Mouse (Mus musculus) intestine, embryonic 14.5 days (tissue): ENCODE measurements around the gene Smg1. TPM values are rescaled to one million over a fixed set of nuclear protein-coding genes. Genes with fewer than 3 reads are reported as not detected.

Experiments
- ATAC-seq: fragments of 200-750 bp; cut with Nextera tagmentation; replicated peaks from 2 replicates; pipeline ENCODE4 v1.8.0; 2017; ENCODE audit warnings: low read depth, moderate number of reproducible peaks, moderate TSS enrichment, moderate library complexity; ENCODE audit not compliant: low FRiP score, low TSS enrichment
- DNase-seq: peaks from one replicate; pipeline ENCODE4 v3.0.0-alpha.2; 2018; ENCODE audit warnings: low spot score
- H3K27ac ChIP-seq: fragments of 300-500 bp; sonication (generic); 2 replicates; pipeline ENCODE4 v1.5.1; 2014; ENCODE audit warnings: low read depth, mild to moderate bottlenecking, control low read depth
- H3K27me3 ChIP-seq: fragments of 300-500 bp; sonication (generic); replicated peaks from 2 replicates; pipeline ENCODE4 v1.6.1; 2014; ENCODE audit warnings: low read length, control low read depth; ENCODE audit not compliant: control insufficient read depth, insufficient read depth
- H3K36me3 ChIP-seq: fragments of 300-500 bp; sonication (generic); 2 replicates; pipeline ENCODE4 v1.6.1; 2014; ENCODE audit warnings: low read length, control low read depth; ENCODE audit not compliant: control insufficient read depth, insufficient read depth
- H3K4me1 ChIP-seq: fragments of 300-500 bp; sonication (generic); replicated peaks from 2 replicates; pipeline ENCODE4 v1.6.1; 2014; ENCODE audit warnings: low read length, control low read depth, mixed read lengths; ENCODE audit not compliant: control insufficient read depth, insufficient read depth
- H3K4me2 ChIP-seq: fragments of 300-500 bp; sonication (generic); 2 replicates; pipeline ENCODE4 v1.6.1; 2014; ENCODE audit warnings: low read length
- H3K4me3 ChIP-seq: fragments of 300-500 bp; sonication (generic); 2 replicates; pipeline ENCODE4 v1.5.1; 2014; ENCODE audit warnings: low read depth, low read length, control low read depth, mixed read lengths
- H3K9ac ChIP-seq: fragments of 300-500 bp; sonication (generic); 2 replicates; pipeline ENCODE4 v1.6.1; 2014; ENCODE audit warnings: mild to moderate bottlenecking, low read length
- H3K9me3 ChIP-seq: fragments of 300-500 bp; sonication (generic); 2 replicates; pipeline ENCODE4 v1.6.1; 2016; ENCODE audit warnings: low read length, control low read depth; ENCODE audit not compliant: control insufficient read depth
- WGBS: fragments of 180-500 bp; shearing (Covaris S2); extraction: QIAGEN DNeasy Blood & Tissue Kit; methylation state at CpG from one replicate; pipeline ENCODE4 v1.1.7; 2014; 5-methylcytosine and 5-hydroxymethylcytosine counted together
- polyA plus RNA-seq: library from polyadenylated mRNA; unstranded; fragments of >200 nt; fragmentation: Nextera tagmentation; extraction: Ambion mirVana; gene quantifications from 2 replicates; pipeline ENCODE4 v1.2.1, GENCODE M21; 2014

Smg1 gene
- polyA plus RNA-seq, 1 experiment from 2014 or later = 26.4 TPM

DNA sequence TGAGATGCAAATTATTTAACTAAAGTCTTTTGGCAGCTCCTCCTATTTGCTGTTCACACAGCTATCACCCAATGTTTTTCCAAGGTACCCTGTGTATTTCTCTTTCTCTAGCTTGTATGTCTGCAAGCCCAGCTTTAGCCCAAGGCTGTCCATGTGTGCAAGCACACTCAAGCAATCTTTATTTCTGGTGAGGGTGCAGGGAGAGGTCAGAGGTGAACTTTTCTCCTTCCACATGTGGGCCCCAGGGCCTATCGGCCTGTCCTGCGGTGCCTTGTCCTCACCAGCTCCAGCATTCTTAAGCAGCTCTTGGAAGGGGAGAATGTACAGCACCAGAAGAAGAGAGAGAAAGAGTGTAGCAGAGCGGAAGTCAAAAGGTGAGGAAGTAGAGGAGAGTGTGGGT lies 9.5 kb upstream of the Smg1 start:
- H3K9me3 ChIP-seq = no peaks in the 10 kb centered on the region
- H3K36me3 ChIP-seq = no peaks in the 10 kb centered on the region
- H3K4me1 ChIP-seq = peaks cover 6% of the 10 kb centered on the region
- H3K9ac ChIP-seq = no peak overlapping the region
- 73% methylated on average over 3 of the region's 3 CpGs for WGBS
- no peak overlapping the region for H3K4me2 ChIP-seq
- H3K4me3 ChIP-seq = no peak overlapping the region
- no peak overlapping the region for H3K27ac ChIP-seq
- DNase-seq = no peak
- ATAC-seq = no peak
- H3K27me3 ChIP-seq = no peaks in the 10 kb centered on the region

DNA sequence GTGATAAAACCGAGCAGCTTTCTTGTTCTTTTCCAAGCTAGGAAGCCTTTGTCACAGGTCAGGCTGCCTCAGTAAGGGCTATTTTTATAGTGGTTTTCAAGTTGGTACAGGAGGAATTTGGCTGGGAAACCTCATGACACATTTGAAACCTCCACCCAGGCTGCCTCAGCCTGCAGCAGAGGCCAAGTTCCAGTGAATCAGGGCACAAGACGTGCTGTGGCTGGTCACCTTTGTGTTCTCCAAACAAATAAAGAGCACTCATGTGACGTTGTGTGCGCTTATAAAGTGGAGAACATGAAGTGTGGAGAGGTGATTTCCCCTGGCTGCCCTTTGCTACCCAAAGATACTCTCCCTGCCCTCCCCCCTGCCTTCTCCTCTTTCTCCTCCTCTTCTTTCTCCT lies 8.9 kb upstream of the Smg1 start:
- H3K4me1 ChIP-seq = peaks cover 6% of the 10 kb centered on the region
- H3K4me2 ChIP-seq = no peak overlapping the region
- H3K27me3 ChIP-seq = no peaks in the 10 kb centered on the region
- H3K36me3 ChIP-seq = no peaks in the 10 kb centered on the region
- no peak overlapping the region for H3K9ac ChIP-seq
- no peak for DNase-seq
- H3K9me3 ChIP-seq = no peaks in the 10 kb centered on the region
- 25% methylated on average over 4 of the region's 4 CpGs for WGBS
- no peak overlapping the region for H3K4me3 ChIP-seq
- H3K27ac ChIP-seq = no peak overlapping the region
- no peak for ATAC-seq

DNA sequence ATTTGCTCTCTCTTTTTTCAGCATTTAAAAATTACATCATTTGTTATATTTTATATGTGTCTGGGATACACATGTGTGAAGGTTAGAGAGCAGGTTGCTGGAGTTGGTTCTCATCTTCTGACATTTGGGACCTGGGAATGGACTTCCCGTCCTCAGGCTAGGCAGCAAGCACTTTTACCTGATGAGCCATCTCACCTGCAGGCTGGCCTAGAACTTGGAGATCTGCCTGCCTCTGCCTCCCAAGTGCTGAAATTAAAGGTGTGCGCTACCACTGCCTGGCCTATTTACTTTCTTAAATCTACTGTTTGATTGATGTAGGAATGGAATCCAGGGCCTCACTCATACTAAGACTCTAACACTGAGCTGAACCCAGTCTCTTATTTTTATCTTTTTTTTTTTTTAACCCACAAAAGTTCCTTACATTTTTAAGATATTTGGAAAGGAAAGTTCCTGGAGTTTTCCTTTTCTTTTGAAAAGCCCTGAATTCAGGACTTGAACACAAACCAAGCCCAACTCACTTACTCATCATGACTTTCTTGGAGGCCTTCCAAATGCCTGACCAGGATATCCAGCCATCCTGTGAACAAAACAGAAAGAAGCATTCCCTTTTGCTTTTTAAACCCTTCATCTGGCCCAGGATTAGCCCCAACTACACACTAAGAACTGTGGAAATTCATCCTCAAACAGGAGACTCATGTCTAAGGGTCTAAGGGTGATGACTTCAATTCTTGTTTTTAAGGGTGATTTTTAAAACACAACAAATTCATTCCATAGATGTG lies 8.1 kb upstream of the Smg1 start:
- Histone ChIP-seq H3K4me2 (no peak overlapping the region), H3K4me3 (no peak overlapping the region), H3K4me1 (peaks cover 6% of the 10 kb centered on the region), H3K27ac (no peak overlapping the region), H3K9me3 (no peaks in the 10 kb centered on the region), H3K36me3 (no peaks in the 10 kb centered on the region), H3K9ac (no peak overlapping the region), H3K27me3 (no peaks in the 10 kb centered on the region)
- ATAC-seq = no peak
- 90% methylated on average over 2 of the region's 2 CpGs for WGBS
- DNase-seq = no peak

DNA sequence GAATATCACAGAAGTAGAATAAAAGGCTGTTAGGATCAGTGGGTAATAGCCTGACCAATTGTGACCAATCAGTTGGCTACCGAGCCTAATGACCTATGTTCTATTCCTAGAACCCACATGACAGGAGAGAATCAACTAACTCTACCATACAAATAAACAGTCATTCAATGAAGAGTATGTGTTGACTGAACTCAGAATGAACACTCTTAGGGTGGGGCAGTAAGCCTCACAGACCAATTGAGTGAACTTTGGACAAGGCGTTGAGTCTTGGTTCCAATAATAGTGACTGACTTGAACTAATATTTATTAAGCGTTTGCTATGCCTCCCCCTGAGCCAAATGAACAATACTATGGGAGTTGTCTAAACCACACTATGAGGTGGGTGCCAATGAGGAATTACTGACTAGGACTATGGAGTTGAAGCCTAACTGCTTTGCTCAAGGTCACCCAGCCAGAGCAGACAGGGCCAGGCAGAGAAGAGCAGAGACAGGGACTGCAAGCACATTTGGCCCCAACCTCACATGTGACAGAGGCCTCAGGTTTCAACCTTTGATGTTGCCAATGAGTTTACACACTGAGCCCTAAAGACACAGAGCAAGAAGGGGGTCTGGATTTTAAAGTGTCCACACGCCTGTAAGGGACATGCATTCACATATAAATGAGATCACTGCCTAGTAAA lies 7.2 kb upstream of the Smg1 start:
- H3K27me3 ChIP-seq = no peaks in the 10 kb centered on the region
- ATAC-seq (0 out of 2 replicates have a peak, but pooled peaks have one; percentile 20), DNase-seq (no peak)
- H3K4me3 ChIP-seq = no peak overlapping the region
- WGBS = 71% methylated on average over 4 of the region's 4 CpGs
- H3K4me2 ChIP-seq = no peak overlapping the region
- H3K36me3 ChIP-seq = no peaks in the 10 kb centered on the region
- H3K27ac ChIP-seq = no peak overlapping the region
- H3K4me1 ChIP-seq = peaks cover 6% of the 10 kb centered on the region
- no peaks in the 10 kb centered on the region for H3K9me3 ChIP-seq
- no peak overlapping the region for H3K9ac ChIP-seq

DNA sequence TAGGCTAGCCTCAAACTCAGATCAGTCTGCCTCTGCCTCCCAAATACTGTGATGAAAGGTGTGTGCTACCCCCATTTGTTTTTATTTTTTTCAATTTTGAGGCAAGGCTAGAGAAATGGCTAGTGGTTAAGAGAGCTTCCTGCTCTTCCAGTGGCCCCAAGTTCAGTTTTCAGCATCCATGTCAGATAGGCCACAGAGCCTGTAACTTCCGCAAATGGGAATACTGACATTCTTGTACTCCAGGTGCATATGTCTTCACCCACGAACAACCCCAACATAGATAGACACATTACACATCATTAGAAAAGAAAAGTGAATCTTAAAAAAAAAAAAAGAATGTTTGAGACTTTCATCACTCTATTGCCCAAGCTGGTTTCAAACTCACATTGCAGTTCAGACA lies 6.1 kb upstream of the Smg1 start:
- peaks cover 6% of the 10 kb centered on the region for H3K4me1 ChIP-seq

DNA sequence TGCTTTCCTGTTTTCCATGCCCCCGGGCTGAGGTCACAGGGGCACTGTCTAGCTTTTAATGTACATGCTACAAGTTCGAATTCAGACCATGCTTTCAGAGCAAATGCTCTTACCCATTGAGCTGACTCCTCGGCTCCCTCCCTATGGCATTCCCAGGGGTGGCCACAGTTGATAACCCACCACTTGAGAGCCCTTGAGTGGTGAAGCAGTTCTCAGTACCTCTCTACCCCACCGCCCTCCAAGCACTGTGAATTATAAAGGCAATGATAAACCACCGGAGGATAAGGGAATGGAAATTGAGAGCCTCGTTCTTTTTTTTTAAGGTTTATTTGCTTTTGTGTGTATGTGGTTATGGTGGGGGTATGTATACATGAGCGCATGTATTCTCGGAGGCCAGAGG lies 4.6 kb upstream of the Smg1 start:
- Histone ChIP-seq H3K27me3 (no peaks in the 10 kb centered on the region), H3K27ac (no peak overlapping the region), H3K4me2 (no peak overlapping the region), H3K4me3 (no peak overlapping the region), H3K36me3 (no peaks in the 10 kb centered on the region), H3K9me3 (no peaks in the 10 kb centered on the region), H3K9ac (no peak overlapping the region), H3K4me1 (peaks cover 6% of the 10 kb centered on the region)
- DNase-seq = no peak
- WGBS = 77% methylated on average over 8 of the region's 8 CpGs
- ATAC-seq = no peak

More for the DNA sequence above, 6.1 kb upstream of the Smg1 start:
- Histone ChIP-seq H3K4me2 (no peak overlapping the region), H3K4me3 (no peak overlapping the region), H3K9me3 (no peaks in the 10 kb centered on the region), H3K27me3 (no peaks in the 10 kb centered on the region), H3K27ac (no peak overlapping the region), H3K9ac (no peak overlapping the region), H3K36me3 (no peaks in the 10 kb centered on the region)
- WGBS = 95% methylated on average over 2 of the region's 2 CpGs
- no peak for ATAC-seq
- no peak for DNase-seq

DNA sequence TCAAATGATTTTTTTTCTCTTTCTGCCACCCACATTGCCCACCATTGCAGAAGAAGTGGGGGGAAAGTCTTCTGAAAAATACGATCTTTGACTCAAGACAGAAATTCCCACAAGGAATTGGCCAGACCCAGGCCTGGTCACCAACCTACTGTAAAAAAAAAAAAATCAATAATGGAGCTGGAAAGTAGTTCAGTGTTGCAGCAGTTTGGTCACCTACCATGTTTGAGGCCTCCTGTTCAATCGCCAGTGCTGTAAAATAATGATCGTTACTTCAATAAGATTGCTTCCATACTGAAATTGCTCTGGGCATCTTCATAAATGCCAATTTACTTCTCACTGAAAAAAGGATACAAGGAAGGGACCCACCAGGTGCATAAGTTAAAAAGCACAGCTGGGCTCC lies 1.8 kb upstream of the Smg1 start:
- no peaks in the 10 kb centered on the region for H3K36me3 ChIP-seq
- H3K4me1 ChIP-seq = peaks cover 10% of the 10 kb centered on the region; the same call in 1 of the 2 replicates
- H3K9me3 ChIP-seq = no peaks in the 10 kb centered on the region
- DNase-seq (no peak), ATAC-seq (no peak)
- no peak overlapping the region for H3K4me2 ChIP-seq
- H3K4me3 ChIP-seq = no peak overlapping the region
- 98% methylated on average over 3 of the region's 3 CpGs for WGBS
- H3K27me3 ChIP-seq = no peaks in the 10 kb centered on the region
- H3K9ac ChIP-seq = no peak overlapping the region
- no peak overlapping the region for H3K27ac ChIP-seq

DNA sequence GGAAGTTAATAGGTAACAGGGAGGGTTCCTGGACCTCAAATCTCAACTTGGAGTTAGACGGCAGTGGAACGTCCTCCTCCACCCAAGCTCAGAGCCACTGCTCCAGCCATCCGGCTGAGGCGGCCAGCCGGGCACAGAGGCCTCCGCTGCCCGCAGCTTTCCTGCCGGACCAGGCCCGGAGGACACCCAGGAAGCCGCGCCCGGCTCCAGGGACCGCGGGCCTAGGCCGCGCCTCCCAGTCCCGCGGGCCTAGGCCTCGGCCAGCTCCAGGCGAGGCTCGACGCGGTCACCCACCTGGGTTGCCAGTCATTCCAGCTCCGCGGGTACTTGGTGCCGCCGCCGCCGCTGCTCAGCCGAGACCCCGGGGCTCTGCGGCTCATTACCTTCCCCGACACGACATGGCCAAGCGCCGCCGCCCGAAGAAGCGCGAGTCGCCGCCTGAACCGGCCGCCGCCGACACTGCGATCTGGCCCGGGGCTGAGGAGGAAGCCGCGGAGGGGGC lies 508 bp downstream of the Smg1 start:
- Histone ChIP-seq H3K4me3 (peak overlapping the region; percentile 97), H3K9ac (peak overlapping the region; percentile 93), H3K4me2 (peak overlapping the region; percentile 62), H3K36me3 (no peaks in the 10 kb centered on the region), H3K9me3 (no peaks in the 10 kb centered on the region), H3K27ac (peak overlapping the region; percentile 96), H3K4me1 (peaks cover 12% of the 10 kb centered on the region; the same call in 1 of the 2 replicates), H3K27me3 (no peaks in the 10 kb centered on the region)
- under 1% methylated on average over 50 of the region's 50 CpGs for WGBS
- ATAC-seq (peak; percentile 56), DNase-seq (peak; percentile 91)
